Mouse (Mus musculus) forebrain, postnatal 0 days (tissue): Measurements from ENCODE around the gene Tecpr1. TPM values are rescaled to one million over a fixed set of nuclear protein-coding genes. Genes with fewer than 3 reads are reported as not detected.

ENCODE experiments used
- ATAC-seq: fragments of 200-750 bp; cut with Nextera tagmentation; 2 replicates; pipeline ENCODE4 v1.8.0; 2017; ENCODE audit warnings: mild to moderate bottlenecking, moderate library complexity
- DNase-seq: peaks from one replicate; pipeline ENCODE4 v3.0.0-alpha.2; 2015
- H3K27ac ChIP-seq: fragments of 300-500 bp; sonication (generic); 2 replicates; pipeline ENCODE4 v1.5.1; 2014; ENCODE audit warnings: low read depth, mild to moderate bottlenecking, antibody characterized with exemption, low read length, moderate library complexity, mixed read lengths
- H3K27me3 ChIP-seq: fragments of 300-500 bp; sonication (generic); 2 replicates; pipeline ENCODE4 v1.6.1; 2014; ENCODE audit warnings: mild to moderate bottlenecking, low read length, mixed read lengths; ENCODE audit not compliant: insufficient read depth
- H3K36me3 ChIP-seq: fragments of 300-500 bp; sonication (generic); 2 replicates; pipeline ENCODE4 v1.6.1; 2014; ENCODE audit warnings: mild to moderate bottlenecking, moderate library complexity; ENCODE audit not compliant: insufficient read depth
- H3K4me1 ChIP-seq: fragments of 300-500 bp; sonication (generic); 2 replicates; pipeline ENCODE4 v1.6.1; 2014; ENCODE audit warnings: antibody characterized with exemption; ENCODE audit not compliant: insufficient read depth
- H3K4me2 ChIP-seq: fragments of 300-500 bp; sonication (generic); 2 replicates; pipeline ENCODE4 v1.6.1; 2014; ENCODE audit warnings: low read depth, mild to moderate bottlenecking, moderate library complexity
- H3K4me3 ChIP-seq: fragments of 300-500 bp; sonication (generic); 2 replicates; pipeline ENCODE4 v1.5.1; 2014; ENCODE audit warnings: low read depth, low read length, mixed read lengths
- H3K9ac ChIP-seq: fragments of 300-500 bp; sonication (generic); 2 replicates; pipeline ENCODE4 v1.6.1; 2014; ENCODE audit warnings: mild to moderate bottlenecking
- H3K9me3 ChIP-seq: fragments of 300-500 bp; sonication (generic); 2 replicates; pipeline ENCODE4 v1.6.1; 2016; ENCODE audit warnings: low read length
- CTCF ChIP-seq: sonication (generic); IDR thresholded peaks from 2 replicates; pipeline ENCODE4 v1.5.1; 2016; ENCODE audit warnings: antibody characterized with exemption, control low read depth, low read depth
- WGBS: fragments of 180-500 bp; shearing (Covaris S2); extraction: QIAGEN DNeasy Blood & Tissue Kit; methylation state at CpG from one replicate; pipeline ENCODE4 v1.1.7; 2014; 5-methylcytosine and 5-hydroxymethylcytosine counted together
- polyA plus RNA-seq: library from polyadenylated mRNA; unstranded; fragments of >200 nt; fragmentation: Nextera tagmentation; extraction: Ambion mirVana; gene quantifications from 2 replicates; pipeline ENCODE4 v1.2.1, GENCODE M21; 2015
- total RNA-seq: library from RNA; depleted of rRNA; stranded (reverse); fragments of >200 nt; gene quantifications from 2 replicates; pipeline ENCODE4 v1.2.3, GENCODE M21; 2014

Tecpr1 gene
- total and polyA plus RNA-seq, 2 experiments from 2014 or later, result 32.7 to 57.7 TPM

DNA sequence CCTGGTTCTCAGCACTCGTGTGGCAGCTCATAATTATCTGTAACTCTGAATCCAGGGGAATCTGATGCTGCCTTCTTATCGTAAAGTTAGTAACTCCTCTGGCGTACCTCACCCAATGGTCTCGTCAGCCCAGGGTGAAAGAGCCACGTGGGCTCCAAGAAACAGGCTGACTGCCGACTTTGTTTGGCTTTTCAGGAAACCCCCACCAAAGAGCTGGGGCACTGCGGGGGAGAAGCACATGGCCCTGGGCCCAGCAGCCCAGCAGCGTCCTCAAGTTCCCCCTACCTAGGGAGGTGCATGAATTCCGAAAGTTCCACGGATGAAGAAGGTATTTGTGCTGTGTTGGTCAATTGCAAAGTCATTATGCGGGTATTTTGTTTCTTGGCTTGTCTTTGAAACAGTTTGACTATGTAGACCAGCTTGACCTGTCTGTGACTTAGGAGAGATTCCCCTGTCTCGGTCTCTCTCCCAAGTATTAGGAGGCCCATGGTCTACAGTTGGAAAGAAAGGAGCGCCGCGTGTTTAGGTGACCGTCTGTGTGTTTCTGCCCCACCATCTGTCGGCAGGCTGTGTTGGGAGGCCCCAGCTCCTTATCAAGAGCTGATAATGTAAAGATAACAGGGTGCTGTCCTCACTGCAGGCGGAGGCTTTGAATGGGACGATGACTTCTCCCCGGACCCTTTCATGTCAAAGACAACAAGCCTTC, 40.7 kb downstream of the Tecpr1 start:
- no peak for DNase-seq
- peaks cover 54% of the 10 kb centered on the region for H3K36me3 ChIP-seq
- no peak for TF ChIP-seq CTCF
- no peak overlapping the region for H3K27ac ChIP-seq
- no peak overlapping the region for H3K4me3 ChIP-seq
- H3K4me1 ChIP-seq, result no peaks in the 10 kb centered on the region
- ATAC-seq, result no peak
- WGBS, result 85% methylated on average over 20 of the region's 20 CpGs
- H3K9me3 ChIP-seq, result no peaks in the 10 kb centered on the region
- no peaks in the 10 kb centered on the region for H3K27me3 ChIP-seq
- H3K4me2 ChIP-seq, result no peak overlapping the region
- H3K9ac ChIP-seq, result no peak overlapping the region

DNA sequence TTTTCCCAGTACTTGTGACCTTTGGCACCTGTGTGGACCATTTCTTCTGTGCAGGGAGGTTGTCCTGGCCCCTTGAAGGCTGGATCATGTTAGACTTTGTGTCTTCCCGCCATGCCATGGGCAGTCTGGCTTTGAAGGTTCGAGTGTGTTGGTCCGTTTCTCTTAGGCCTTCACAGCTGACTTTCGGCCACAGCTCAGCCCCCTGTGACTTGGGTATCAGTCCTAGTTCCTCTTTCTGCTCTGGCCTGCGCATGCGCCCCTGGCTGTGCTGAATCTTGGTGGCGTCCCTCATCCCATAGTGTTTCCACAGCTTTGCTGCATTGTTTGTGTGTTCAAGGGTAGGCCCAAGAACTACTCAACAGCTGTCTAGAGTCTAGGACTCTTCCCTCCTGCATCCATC, 42.2 kb downstream of the Tecpr1 start:
- TF ChIP-seq CTCF, result no peak
- ATAC-seq (no peak), DNase-seq (no peak)
- WGBS, result 96% methylated on average over 7 of the region's 7 CpGs
- Histone ChIP-seq H3K9ac (no peak overlapping the region), H3K4me2 (no peak overlapping the region), H3K9me3 (no peaks in the 10 kb centered on the region), H3K4me1 (no peaks in the 10 kb centered on the region), H3K27ac (no peak overlapping the region), H3K27me3 (no peaks in the 10 kb centered on the region), H3K36me3 (peaks cover 51% of the 10 kb centered on the region), H3K4me3 (no peak overlapping the region)

DNA sequence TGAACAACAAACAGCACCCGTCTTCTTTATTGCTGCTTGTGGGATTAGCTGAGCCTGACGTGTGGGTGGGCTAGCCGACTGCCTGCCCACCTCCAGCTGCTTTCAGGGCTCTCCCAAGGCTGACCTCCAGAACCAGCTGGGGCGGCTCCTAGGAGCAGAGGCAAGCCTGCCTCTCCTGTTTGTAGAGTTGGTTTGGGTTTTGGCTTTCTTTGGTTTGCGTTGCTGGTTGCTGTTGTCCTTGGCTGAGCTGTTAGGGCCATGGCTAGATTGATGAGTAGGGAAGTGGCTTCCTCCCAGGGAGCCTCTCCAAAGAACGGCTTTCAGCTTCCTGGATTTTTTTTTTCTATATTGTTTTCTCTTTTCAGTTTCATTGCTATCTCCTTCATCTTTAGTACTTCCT, 45.2 kb downstream of the Tecpr1 start:
- Histone ChIP-seq H3K4me3 (no peak overlapping the region), H3K36me3 (peaks cover 57% of the 10 kb centered on the region), H3K9me3 (no peaks in the 10 kb centered on the region), H3K27ac (no peak overlapping the region), H3K4me1 (no peaks in the 10 kb centered on the region), H3K4me2 (no peak overlapping the region), H3K27me3 (no peaks in the 10 kb centered on the region), H3K9ac (no peak overlapping the region)
- DNase-seq (no peak), ATAC-seq (no peak)
- TF ChIP-seq CTCF, result no peak
- 76% methylated on average over 6 of the region's 6 CpGs for WGBS

DNA sequence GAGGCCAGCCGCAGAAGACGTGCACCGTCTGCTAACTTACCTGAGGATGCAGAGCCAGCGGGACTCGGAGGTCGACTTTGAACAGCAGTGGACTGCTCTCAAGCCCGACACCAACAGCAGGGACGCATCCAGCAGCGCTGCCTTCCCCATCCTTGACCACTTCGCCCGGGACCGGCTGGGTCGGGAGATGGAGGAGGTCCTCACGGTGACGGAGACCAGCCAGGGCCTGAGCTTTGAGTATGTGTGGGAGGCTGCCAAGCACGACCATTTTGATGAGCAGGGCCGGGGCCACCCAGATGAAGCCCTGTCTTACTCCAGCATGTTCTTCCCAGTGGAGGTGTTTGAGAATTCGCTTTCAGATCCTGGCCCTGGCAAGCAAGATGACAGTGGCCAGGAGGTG, 49.8 kb downstream of the Tecpr1 start:
- no peaks in the 10 kb centered on the region for H3K4me1 ChIP-seq
- 97% methylated on average over 18 of the region's 18 CpGs for WGBS
- no peaks in the 10 kb centered on the region for H3K9me3 ChIP-seq
- no peak overlapping the region for H3K9ac ChIP-seq
- no peak overlapping the region for H3K27ac ChIP-seq
- ATAC-seq (no peak), DNase-seq (no peak)
- no peak overlapping the region for H3K4me2 ChIP-seq
- H3K27me3 ChIP-seq, result no peaks in the 10 kb centered on the region
- TF ChIP-seq CTCF, result no peak
- H3K36me3 ChIP-seq, result peaks cover 68% of the 10 kb centered on the region
- H3K4me3 ChIP-seq, result no peak overlapping the region

DNA sequence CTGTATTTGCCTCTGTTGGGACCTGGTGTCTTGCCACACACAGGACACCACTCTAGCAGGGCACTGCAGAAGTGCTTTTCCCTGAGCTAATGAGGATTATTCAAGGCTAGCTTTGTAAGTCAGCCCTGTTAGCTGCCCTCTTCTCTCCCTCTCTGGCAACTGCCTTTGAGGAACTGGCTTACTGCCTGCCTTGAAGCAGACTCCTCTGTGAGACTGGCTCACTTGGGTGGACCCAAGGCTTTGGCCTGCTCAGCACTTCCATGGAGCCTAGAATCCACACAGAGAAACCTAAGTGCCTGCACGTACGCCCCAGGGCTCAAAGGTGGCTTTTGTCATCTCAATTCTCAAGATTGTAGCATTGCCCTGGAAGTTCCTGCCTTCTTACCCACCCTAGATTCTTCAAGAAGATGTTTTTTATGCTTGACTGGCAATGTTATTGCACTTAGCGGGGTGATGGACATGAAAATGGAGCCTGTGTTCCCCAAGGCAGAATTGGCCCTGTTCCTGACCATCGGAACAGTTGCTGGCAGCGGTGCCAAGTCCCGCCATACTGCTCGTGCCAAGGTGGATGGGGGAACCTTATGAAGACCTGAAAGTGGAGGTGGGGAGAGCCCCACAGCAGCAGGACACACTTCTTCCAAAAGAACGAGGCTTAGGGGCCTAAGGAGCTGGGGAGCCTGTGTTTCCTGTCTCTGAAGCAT, 54.0 kb downstream of the Tecpr1 start:
- H3K4me3 ChIP-seq, result no peak overlapping the region
- no peaks in the 10 kb centered on the region for H3K9me3 ChIP-seq
- WGBS, result 58% methylated on average over 8 of the region's 8 CpGs
- TF ChIP-seq CTCF, result no peak
- H3K4me2 ChIP-seq, result no peak overlapping the region
- H3K36me3 ChIP-seq, result peaks cover 68% of the 10 kb centered on the region
- no peaks in the 10 kb centered on the region for H3K27me3 ChIP-seq
- no peak overlapping the region for H3K9ac ChIP-seq
- H3K4me1 ChIP-seq, result no peaks in the 10 kb centered on the region
- DNase-seq (peak; percentile 34), ATAC-seq (peak; percentile 55; the same call in 1 of the 2 replicates)
- H3K27ac ChIP-seq, result no peak overlapping the region

DNA sequence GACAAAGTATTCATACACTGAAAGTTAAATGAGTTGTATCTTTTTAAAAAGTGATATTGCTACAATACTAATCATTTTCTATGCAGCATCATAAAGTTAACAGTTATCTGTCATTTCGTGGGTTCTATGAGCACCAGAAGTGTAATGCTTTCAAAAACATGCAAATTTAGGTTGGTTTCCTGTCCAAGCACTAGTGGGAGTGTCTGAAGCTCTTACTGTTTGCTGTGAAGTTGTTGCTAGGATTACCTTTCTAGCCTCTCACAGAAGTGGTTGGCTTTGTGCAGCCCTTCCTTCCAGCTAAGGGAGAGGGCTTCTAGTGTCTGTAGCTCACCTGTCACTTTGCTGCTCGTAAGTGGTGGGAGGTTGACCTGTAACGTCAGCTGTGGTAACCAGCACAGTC, 57.7 kb downstream of the Tecpr1 start:
- TF ChIP-seq CTCF, result no peak
- Histone ChIP-seq H3K9me3 (no peaks in the 10 kb centered on the region), H3K9ac (no peak overlapping the region), H3K36me3 (peaks cover 50% of the 10 kb centered on the region), H3K4me2 (no peak overlapping the region), H3K27me3 (no peaks in the 10 kb centered on the region), H3K27ac (no peak overlapping the region), H3K4me3 (no peak overlapping the region), H3K4me1 (no peaks in the 10 kb centered on the region)
- no peak for DNase-seq
- 90% methylated on average over 3 of the region's 3 CpGs for WGBS
- no peak for ATAC-seq

DNA sequence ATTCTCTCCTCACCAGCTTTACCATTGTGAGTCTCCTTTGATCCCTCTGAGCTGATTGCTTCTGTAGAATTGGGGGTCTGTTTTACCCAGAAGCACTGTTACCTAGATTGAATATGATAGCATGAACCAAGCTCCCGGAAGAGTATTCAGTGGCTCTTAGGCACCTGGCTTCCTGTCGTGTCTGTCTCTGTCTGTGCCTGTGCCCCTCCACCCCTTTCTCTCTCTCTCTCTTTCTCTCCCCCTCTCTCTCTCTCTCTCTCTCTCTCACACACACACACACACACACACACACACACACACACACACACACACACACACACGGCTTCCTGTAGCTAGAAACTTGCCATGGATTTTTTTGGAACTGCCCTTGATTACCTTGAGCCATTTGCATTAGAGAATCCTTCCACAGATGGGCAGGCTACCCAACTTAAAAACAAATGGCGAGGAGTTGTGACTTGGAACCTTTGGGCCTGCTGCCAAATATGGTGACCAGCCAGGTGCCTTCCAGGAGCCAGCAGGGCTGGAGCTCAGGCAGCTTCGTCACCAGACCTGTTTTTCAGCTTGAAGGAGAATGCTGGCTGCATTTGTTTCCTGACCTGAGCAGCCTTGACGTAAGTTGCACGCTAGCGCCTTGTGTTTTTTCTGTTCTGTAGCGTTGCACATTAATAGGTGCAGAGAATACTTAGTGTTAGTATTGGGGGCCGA, 60.5 kb downstream of the Tecpr1 start:
- Histone ChIP-seq H3K27ac (no peak overlapping the region), H3K9ac (no peak overlapping the region), H3K4me3 (no peak overlapping the region), H3K36me3 (peaks cover 42% of the 10 kb centered on the region), H3K9me3 (no peaks in the 10 kb centered on the region), H3K27me3 (no peaks in the 10 kb centered on the region), H3K4me2 (no peak overlapping the region), H3K4me1 (no peaks in the 10 kb centered on the region)
- no peak for ATAC-seq
- no peak for DNase-seq
- WGBS, result 67% methylated on average over 10 of the region's 10 CpGs
- TF ChIP-seq CTCF, result no peak
